Mouse (Mus musculus) brain, embryonic 14.5 days (tissue): ENCODE measurements around the gene Atxn7l3.

Source experiments
- CTCF ChIP-seq: fragments of 200-500 bp; IDR thresholded peaks from 2 replicates; pipeline ENCODE4 v1.5.1; 2012; ENCODE audit warnings: inconsistent platforms, mild to moderate bottlenecking, moderate library complexity, borderline replicate concordance; ENCODE audit not compliant: insufficient read depth, insufficient read length; ENCODE audit errors: extremely low read depth
- POLR2A ChIP-seq: fragments of 200-500 bp; IDR thresholded peaks from 2 replicates; pipeline ENCODE4 v1.6.1; 2012; ENCODE audit warnings: mild to moderate bottlenecking, inconsistent platforms, borderline replicate concordance; ENCODE audit not compliant: poor library complexity, insufficient read depth, insufficient read length, severe bottlenecking; ENCODE audit errors: extremely low read depth

- TF ChIP-seq CTCF (no peak), POLR2A (no peak)
Measured at GRCm38 (mm10) chr11:102327839-102328238, 31.4 kb upstream of the Atxn7l3 start.
